Mouse (Mus musculus) layer of hippocampus, adult 9-10 months (tissue): ENCODE results near the gene Vps39.

Experiments
- DNase-seq: peaks from one replicate; pipeline ENCODE4 v3.0.0; 2022; ENCODE audit warnings: low spot score

Vps39 gene

DNA sequence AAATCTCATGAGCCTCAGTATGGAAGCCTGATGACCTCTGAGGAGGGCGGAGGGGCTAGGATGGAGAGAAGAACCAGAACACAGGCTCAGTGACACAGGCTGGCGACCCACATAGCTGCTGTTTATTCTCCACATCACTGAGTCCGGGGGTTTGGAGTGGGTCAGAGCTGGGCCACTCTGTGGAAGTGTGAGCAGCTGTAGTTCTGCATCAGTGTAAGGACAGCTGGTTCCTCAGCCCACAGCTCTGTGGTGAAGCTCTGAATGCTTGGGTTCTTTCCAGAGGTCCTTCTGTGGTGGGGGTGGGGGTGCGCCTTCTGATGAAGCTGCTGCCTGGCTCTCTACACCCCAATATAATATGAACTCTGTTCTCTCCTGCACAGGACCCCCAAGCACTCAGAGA lies 53.1 kb downstream of the Vps39 start:
- DNase-seq: no peak

DNA sequence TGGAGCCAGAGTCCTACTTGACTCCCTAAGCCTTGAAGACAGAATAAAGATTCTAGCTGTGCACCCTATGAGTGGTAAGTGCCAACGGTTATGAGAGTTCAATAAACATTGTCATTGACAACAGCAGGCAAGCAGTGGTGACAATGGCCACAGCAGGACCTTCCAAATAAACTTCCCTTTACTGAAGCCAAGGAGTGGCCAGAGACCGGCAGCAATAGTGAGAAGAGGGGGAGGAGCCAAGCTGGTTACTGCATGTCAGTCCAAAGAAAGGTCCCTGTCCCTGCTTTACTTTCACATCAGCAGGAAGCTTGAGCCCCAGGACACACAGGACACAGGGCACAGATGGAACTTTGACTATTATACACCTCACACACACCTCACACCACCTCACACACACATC lies 56.8 kb downstream of the Vps39 start:
- no peak for DNase-seq

DNA sequence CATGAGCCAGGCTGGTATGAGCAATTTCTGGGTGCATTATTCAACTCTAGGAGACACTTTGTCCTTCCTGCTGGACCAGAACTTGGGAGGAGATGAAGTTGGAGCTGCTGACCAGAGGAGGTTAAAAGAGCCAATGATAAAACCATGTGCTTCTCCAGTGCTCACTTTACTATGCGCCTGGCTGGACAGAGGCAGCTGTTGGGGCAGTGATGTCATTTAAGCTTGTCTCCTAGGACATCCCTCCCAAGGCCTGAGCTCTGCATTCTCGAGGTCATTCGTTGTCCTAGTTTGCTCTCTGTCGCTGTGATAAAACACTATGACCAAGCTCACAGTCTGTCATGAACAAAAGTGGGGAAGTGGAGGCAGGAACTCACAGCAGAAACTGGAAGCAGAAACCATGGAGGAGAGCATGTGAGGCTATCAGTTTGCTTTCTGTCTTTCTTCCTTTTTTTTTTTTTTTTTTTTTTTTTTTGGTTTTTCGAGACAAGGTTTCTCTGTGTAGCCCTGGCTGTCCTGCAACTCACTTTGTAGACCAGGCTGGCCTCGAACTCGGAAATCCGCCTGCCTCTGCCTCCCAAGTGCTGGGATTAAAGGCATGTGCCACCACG lies 61.4 kb downstream of the Vps39 start:
- DNase-seq: no peak

DNA sequence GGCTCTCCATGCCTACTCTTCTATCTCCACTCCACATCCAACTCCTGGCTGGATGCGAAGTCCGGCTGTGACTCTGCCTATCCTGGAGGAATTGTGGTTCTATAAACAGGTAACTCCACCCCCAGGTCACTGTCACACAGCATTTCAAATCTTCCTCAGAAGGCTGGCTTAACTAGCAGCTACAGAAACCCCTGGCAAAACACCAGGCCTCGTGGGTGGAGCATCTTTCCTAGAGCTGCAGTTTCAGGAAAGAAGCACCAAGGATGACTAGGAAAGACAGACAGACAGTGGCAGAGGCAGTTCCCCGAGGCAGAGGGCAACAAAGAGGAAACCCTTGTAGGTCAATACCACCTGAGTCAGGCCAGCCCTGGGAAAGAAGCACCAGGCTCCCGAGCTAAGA lies 63.9 kb downstream of the Vps39 start, which contains the start of gene Pla2g4d:
Gene Pla2g4d, minus strand, starts transcription at position 203 of the 400 bp plus-strand sequence.
- DNase-seq: no peak

DNA sequence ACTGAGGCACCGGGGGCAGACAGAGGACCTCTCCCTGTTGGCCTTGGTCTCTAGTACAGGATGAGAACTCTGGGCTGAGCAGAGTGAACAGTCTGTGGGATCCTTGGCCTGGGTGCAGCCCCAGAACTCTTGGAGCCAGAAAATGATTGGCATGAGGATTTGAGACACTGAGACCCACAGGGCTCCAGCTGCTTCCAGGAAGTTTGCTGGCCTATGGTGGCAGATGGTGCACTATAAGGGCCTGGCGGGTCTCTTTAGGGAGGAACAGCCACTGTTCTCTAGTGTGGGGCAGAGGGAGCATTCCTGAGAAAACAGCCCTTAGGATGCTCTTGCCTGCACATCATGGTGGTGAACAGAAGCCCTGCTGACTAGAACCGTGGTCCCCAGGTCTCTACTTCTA lies 64.5 kb downstream of the Vps39 start:
- no peak for DNase-seq

DNA sequence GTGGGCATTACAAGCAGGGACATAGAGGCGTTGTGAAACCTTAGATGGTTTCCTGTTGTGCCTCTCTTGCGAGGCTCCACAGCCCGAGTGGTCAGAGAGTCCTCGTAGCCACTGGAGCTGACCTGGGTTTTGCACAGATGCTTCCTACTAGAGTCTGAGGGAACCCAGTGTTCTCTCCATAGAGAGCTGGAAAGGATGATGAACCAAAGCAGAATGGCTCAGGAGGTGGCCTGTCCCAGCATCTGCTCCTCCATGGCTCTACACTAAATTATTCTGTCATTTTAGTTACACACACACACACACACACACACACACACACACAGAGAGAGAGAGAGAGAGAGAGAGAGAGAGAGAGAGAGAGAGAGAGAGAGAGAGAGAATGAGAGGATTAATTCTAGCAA lies 67.3 kb downstream of the Vps39 start:
- no peak for DNase-seq

DNA sequence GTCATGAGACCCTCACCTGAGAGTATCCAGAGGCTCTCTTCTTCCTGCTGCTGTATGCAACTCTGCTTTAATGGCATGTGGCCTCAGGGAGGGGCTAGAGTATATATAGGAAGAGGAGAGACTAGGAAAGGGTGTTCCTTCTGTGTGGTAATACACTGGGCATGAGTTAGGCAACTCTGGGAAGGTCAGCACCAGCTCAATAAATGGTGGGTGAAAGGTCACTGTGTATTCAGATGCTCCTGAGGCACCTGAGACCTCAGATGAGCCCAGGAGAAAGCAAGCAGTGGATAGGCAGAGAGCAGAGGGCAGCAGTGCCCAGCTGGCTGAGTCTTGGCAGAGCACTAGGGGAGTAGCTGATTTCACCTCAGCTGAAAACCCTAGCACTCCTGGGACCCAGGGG lies 68.2 kb downstream of the Vps39 start:
- no peak for DNase-seq

DNA sequence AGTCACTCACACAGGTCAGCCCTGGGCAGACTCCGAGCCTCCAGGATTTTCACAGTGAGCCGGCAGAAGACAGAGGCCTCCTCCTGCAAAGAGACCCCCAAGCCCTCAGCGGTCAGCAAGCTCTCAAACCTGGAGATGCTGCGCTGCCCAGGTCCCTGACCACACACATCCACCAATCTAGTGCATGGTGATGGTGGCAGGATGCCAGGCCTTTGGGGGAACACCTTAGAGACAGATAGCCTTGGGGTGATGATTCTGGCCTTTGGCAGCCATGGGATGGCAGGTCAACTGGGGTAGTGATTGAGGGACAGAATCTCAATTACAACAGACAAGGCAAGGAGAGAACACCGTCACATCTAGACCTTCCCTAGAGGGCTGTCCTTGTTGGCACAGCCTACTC lies 68.8 kb downstream of the Vps39 start:
- DNase-seq: no peak

DNA sequence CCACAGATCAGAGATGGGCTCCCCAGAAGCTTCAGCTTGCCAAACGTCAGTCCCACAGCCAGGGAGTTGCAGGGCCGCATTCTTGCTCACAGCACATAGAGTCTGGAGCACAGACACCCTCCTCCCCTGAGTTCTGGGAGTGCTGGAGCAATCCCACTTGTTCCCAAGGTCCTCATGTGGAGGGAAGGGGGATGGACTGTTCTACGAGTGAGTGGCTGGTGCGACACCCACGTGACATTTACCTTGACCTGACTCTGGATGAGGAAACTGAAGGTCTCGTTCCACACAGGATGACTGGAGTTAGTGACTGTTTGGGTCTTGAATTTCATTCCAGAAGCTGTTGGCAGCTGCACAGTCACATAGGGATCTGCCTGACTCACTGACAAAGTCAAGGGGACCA lies 69.4 kb downstream of the Vps39 start:
- no peak for DNase-seq

DNA sequence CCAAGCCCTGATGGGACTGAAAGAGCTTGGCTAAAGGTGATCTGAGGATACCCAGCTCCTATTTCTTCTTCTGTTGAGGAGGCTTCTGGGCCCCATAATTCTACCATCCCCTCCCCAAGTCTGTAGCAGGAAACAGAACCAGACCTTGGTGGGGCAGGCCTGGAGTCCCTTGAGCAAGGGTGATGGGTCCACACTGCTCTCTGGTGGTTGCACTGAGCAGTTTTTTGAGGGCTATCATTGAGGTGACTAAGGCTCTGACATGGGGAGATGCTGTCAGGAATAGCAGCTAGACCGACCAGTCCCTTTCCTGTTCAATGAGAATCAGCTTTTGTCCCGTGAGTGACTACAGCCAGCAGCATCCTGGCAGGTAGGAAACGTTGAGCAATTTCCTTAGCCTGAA lies 71.7 kb downstream of the Vps39 start:
- DNase-seq: no peak

DNA sequence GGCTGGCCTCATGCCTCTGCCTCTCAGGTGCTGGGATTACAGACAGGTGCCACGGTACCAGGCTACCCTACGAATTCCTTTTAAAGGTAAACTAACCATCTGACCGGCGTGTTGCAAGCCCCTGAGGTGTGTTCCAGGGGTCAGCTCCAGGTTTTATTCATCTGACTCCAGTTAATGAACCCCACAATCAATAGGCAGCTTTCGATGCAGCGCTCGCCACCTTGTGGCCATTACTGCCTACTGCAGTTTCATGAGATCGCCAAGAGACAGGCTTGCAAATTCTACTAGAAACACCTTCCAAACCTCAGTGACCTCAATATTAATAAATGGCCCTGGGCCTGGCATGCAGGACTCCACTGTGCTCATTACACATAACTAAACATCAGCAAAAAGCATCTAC lies 73.0 kb downstream of the Vps39 start:
- peak; percentile 58 for DNase-seq

DNA sequence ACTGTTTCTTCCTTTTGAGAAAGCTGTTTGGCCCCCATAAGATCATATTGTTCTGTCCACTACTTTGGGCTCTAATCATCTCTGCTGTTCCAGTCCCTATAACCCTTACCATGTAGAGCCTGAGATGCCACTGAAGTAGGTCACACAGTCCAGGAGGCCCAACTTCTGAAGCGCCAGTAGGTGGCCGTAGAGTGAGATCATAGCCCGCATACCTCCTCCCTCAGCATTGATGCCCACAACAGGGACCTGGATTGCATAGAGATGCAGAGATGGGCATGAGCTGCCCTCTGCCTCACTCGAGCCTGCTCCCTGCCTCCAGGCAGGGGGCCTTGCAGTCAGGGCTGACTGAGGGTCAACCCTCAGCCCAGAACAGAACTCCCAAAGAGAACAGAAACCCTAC lies 76.0 kb downstream of the Vps39 start:
- no peak for DNase-seq

DNA sequence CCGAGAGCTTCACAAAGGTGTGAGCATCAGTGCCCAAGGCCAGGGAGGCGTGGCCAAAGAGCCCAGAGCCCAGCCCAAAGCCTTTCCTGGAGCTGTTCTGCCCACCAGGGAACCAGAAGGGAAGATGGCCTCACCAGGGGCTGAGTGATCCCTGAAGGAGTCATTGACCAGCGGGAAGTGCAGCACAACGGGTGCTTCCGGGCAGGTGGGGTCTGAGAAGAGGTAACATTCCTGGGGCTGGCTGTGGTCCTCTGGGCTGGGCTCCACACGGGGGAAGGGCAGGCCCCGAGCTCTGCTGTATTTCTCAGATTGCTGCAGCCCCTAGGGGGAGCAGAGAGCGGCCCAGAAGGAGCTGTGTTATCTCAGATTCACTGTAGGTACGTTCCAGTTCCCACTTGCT lies 84.3 kb downstream of the Vps39 start:
- no peak for DNase-seq
